8 mouse cellular contexts compared by ENCODE assay signal in genomic region chr13:21326191-21326590, GRCm38 (mm10). TPM values are rescaled to one million over a fixed set of nuclear protein-coding genes. Genes with fewer than 3 reads are reported as not detected.
DNase-seq lines count a peak whose midpoint lies in the region; ATAC-seq and TF ChIP-seq lines count a peak whose summit lies in the region.

No protein-coding gene starts in this region.

- H3K27me3 ChIP-seq in kidney, postnatal 0 days (ENCODE audit: insufficient read depth, low read length): no peaks in the 10 kb centered on the region
- no peaks in the 10 kb centered on the region; the same call in 1 of the 2 replicates for H3K27me3 ChIP-seq in heart, embryonic 14.5 days (ENCODE audit: control insufficient read depth, insufficient read depth, low read length)
- H3K27me3 ChIP-seq in liver, embryonic 14.5 days (ENCODE audit: control insufficient read depth, insufficient read depth, low read length): peaks cover 4% of the 10 kb centered on the region; the same call in 1 of the 2 replicates
- no peaks in the 10 kb centered on the region for H3K27me3 ChIP-seq in stomach, embryonic 14.5 days (ENCODE audit: control insufficient read depth, insufficient read depth, low read length)

- peak overlapping the region; percentile 66 for H3K4me2 ChIP-seq in kidney, postnatal 0 days (ENCODE audit: low read length)
- peak overlapping the region; percentile 75 for H3K4me2 ChIP-seq in heart, embryonic 14.5 days (ENCODE audit: low read length)
- H3K4me2 ChIP-seq in liver, embryonic 14.5 days (ENCODE audit: low read depth): peak overlapping the region; percentile 72
- peak overlapping the region; percentile 69 for H3K4me2 ChIP-seq in stomach, embryonic 14.5 days (replicated peaks; ENCODE audit: low read depth, low read length)

- no peak overlapping the region for H3K9ac ChIP-seq in kidney, postnatal 0 days (ENCODE audit: low read depth, low read length)
- H3K9ac ChIP-seq in heart, embryonic 14.5 days (ENCODE audit: low read length): no peak overlapping the region
- no peak overlapping the region for H3K9ac ChIP-seq in liver, embryonic 14.5 days (replicated peaks)
- no peak overlapping the region for H3K9ac ChIP-seq in stomach, embryonic 14.5 days (replicated peaks; ENCODE audit: low read depth, low read length)

- H3K9me3 ChIP-seq in kidney, postnatal 0 days (replicated peaks; ENCODE audit: low read length): no peaks in the 10 kb centered on the region
- no peaks in the 10 kb centered on the region for H3K9me3 ChIP-seq in heart, embryonic 14.5 days (ENCODE audit: control insufficient read depth, low read length)
- no peaks in the 10 kb centered on the region for H3K9me3 ChIP-seq in liver, embryonic 14.5 days (ENCODE audit: control insufficient read depth, low read length)
- H3K9me3 ChIP-seq in stomach, embryonic 14.5 days (ENCODE audit: control insufficient read depth, low read depth, low read length): no peaks in the 10 kb centered on the region

- H3K36me3 ChIP-seq in kidney, postnatal 0 days (ENCODE audit: insufficient read depth, low read length): no peaks in the 10 kb centered on the region
- no peaks in the 10 kb centered on the region for H3K36me3 ChIP-seq in heart, embryonic 14.5 days (ENCODE audit: control insufficient read depth, insufficient read depth, low read length)
- H3K36me3 ChIP-seq in liver, embryonic 14.5 days (replicated peaks; ENCODE audit: control insufficient read depth, insufficient read depth, low read depth): no peaks in the 10 kb centered on the region
- H3K36me3 ChIP-seq in stomach, embryonic 14.5 days (ENCODE audit: control insufficient read depth, insufficient read depth, low read length): no peaks in the 10 kb centered on the region

- WGBS in kidney, postnatal 0 days: under 1% methylated on average over 4 of the region's 4 CpGs
- 5% methylated on average over 4 of the region's 4 CpGs for WGBS in heart, embryonic 14.5 days
- WGBS in liver, embryonic 14.5 days (ENCODE audit: insufficient replicate concordance): 3% methylated on average over 4 of the region's 4 CpGs
- WGBS in stomach, embryonic 14.5 days: 10% methylated on average over 4 of the region's 4 CpGs

- H3K27ac ChIP-seq in kidney, postnatal 0 days: no peak overlapping the region
- no peak overlapping the region for H3K27ac ChIP-seq in heart, embryonic 14.5 days (replicated peaks in 1 of 2; ENCODE audit: control insufficient read depth in 1 of 2, insufficient read depth in 1 of 2, low read depth in 2 of 2, low read length in 2 of 2)
- H3K27ac ChIP-seq in liver, embryonic 14.5 days: no peak overlapping the region
- H3K27ac ChIP-seq in stomach, embryonic 14.5 days (ENCODE audit: low read length): no peak overlapping the region

- H3K4me3 ChIP-seq in kidney, postnatal 0 days (replicated peaks; ENCODE audit: low read depth, low read length): peak overlapping the region; percentile 35; the same call in 1 of the 2 replicates
- H3K4me3 ChIP-seq in heart, embryonic 14.5 days (ENCODE audit: control insufficient read depth in 1 of 2, insufficient read depth in 1 of 2, low read depth in 1 of 2, low read length in 2 of 2): peak overlapping the region in 1 of 2 experiments; percentile 47; a peak in 2 of 4 replicates
- peak overlapping the region in 1 of 2 experiments; percentile 49; a peak in 1 of 4 replicates for H3K4me3 ChIP-seq in liver, embryonic 14.5 days (ENCODE audit: insufficient read depth in 1 of 2, low read depth in 2 of 2, low read length in 2 of 2)
- H3K4me3 ChIP-seq in stomach, embryonic 14.5 days (ENCODE audit: low read depth, low read length): peak overlapping the region; percentile 38

- ATAC-seq in kidney, postnatal 0 days (replicated peaks; ENCODE audit: low FRiP score, low read depth): peak; percentile 59; the same call in 1 of the 2 replicates
- no peak for ATAC-seq in heart, embryonic 14.5 days (ENCODE audit: insufficient number of reproducible peaks, insufficient read depth, low FRiP score, low read depth)
- ATAC-seq in liver, embryonic 14.5 days (ENCODE audit: insufficient read depth): peak; percentile 58; the same call in 1 of the 2 replicates
- ATAC-seq in stomach, embryonic 14.5 days (ENCODE audit: insufficient number of reproducible peaks, insufficient read depth, low FRiP score, low read depth): peak; percentile 44; the same call in 1 of the 2 replicates

- DNase-seq in kidney, postnatal 0 days (ENCODE audit: low spot score): peak; percentile 74
- DNase-seq in kidney, postnatal 10 days: no peak
- peak; percentile 2 to 22 for DNase-seq in cerebellum, postnatal 14 days
- DNase-seq in liver, embryonic 14.5 days (ENCODE audit: low read depth in 3 of 3, low spot score in 3 of 3): peak; percentile 12 to 33 (median 20)
- DNase-seq in adrenal gland, adult 8-10 months: no peak
- no peak for DNase-seq in thymus, postnatal 4 days

- 0 out of 2 replicates have a peak, but pooled peaks cover 4% of the 10 kb centered on the region for H3K4me1 ChIP-seq in kidney, postnatal 0 days (replicated peaks; ENCODE audit: insufficient read depth, low read length)
- H3K4me1 ChIP-seq in heart, embryonic 14.5 days (ENCODE audit: control insufficient read depth in 2 of 2, insufficient read depth in 2 of 2, low read length in 2 of 2): peaks cover 0 to 2% of the 10 kb centered on the region in 2 experiments; a peak in 3 of 4 replicates
- peaks cover 3 to 4% of the 10 kb centered on the region in 2 experiments for H3K4me1 ChIP-seq in liver, embryonic 14.5 days (replicated peaks; ENCODE audit: control insufficient read depth in 2 of 2, insufficient read depth in 2 of 2, low read length in 1 of 2)
- H3K4me1 ChIP-seq in stomach, embryonic 14.5 days (ENCODE audit: control insufficient read depth, insufficient read depth, low read length): 0 out of 2 replicates have a peak, but pooled peaks cover 6% of the 10 kb centered on the region

- TF ChIP-seq CTCF in kidney, postnatal 0 days (IDR thresholded peaks at IDR 0.05; ENCODE audit: low read depth): peak; percentile 68
- peak; percentile 52 for TF ChIP-seq CTCF in liver, embryonic 14.5 days (IDR thresholded peaks at IDR 0.05; ENCODE audit: low read depth)

- no peak for TF ChIP-seq EP300 in liver, embryonic 14.5 days (IDR thresholded peaks at IDR 0.05; ENCODE audit: low read depth)

RNA-seq across cellular contexts. Expression of gene Gpx6, which starts 14.3 kb away (rescaled TPM):
- 57.5 and 67.8 TPM in 2 replicates for polyA plus RNA-seq in kidney, postnatal 0 days (2015; fragmentation: Nextera tagmentation; extraction: Ambion mirVana)
- polyA plus RNA-seq in heart, embryonic 14.5 days (2014; fragmentation: Nextera tagmentation; extraction: Ambion mirVana): not detected in 2 replicates
- 0.02 TPM in 1 of 2 replicates, not detected in the other for polyA plus RNA-seq in liver, embryonic 14.5 days (2012; rRNA removed)
- polyA plus RNA-seq in liver, embryonic 14.5 days (2014; fragmentation: Nextera tagmentation; extraction: Ambion mirVana): not detected in 2 replicates
- polyA plus RNA-seq in stomach, embryonic 14.5 days (2014; fragmentation: Nextera tagmentation; extraction: Ambion mirVana): not detected in 2 replicates
- not detected for total RNA-seq in adrenal gland, adult 8-10 months (2022)

RNA-seq across cellular contexts. Expression of gene Olfr1367, which starts 20.5 kb away (rescaled TPM):
- not detected in 2 replicates for polyA plus RNA-seq in kidney, postnatal 0 days (2015; fragmentation: Nextera tagmentation; extraction: Ambion mirVana)
- polyA plus RNA-seq in heart, embryonic 14.5 days (2014; fragmentation: Nextera tagmentation; extraction: Ambion mirVana): not detected in 2 replicates
- polyA plus RNA-seq in liver, embryonic 14.5 days (2012; rRNA removed): not detected in 2 replicates
- polyA plus RNA-seq in liver, embryonic 14.5 days (2014; fragmentation: Nextera tagmentation; extraction: Ambion mirVana): not detected in 2 replicates
- not detected in 2 replicates for polyA plus RNA-seq in stomach, embryonic 14.5 days (2014; fragmentation: Nextera tagmentation; extraction: Ambion mirVana)
- not detected for total RNA-seq in adrenal gland, adult 8-10 months (2022)

RNA-seq across cellular contexts. Expression of gene Gpx5, which starts 33.7 kb away (rescaled TPM):
- not detected in 2 replicates for polyA plus RNA-seq in kidney, postnatal 0 days (2015; fragmentation: Nextera tagmentation; extraction: Ambion mirVana)
- not detected in 2 replicates for polyA plus RNA-seq in heart, embryonic 14.5 days (2014; fragmentation: Nextera tagmentation; extraction: Ambion mirVana)
- not detected in 2 replicates for polyA plus RNA-seq in liver, embryonic 14.5 days (2012; rRNA removed)
- not detected in 2 replicates for polyA plus RNA-seq in liver, embryonic 14.5 days (2014; fragmentation: Nextera tagmentation; extraction: Ambion mirVana)
- polyA plus RNA-seq in stomach, embryonic 14.5 days (2014; fragmentation: Nextera tagmentation; extraction: Ambion mirVana): not detected in 2 replicates
- total RNA-seq in adrenal gland, adult 8-10 months (2022): not detected

RNA-seq across cellular contexts. Expression of gene Zscan12, which starts 36.4 kb away (rescaled TPM):
- 9.7 and 10.0 TPM in 2 replicates for polyA plus RNA-seq in kidney, postnatal 0 days (2015; fragmentation: Nextera tagmentation; extraction: Ambion mirVana)
- 6.9 and 8.1 TPM in 2 replicates for polyA plus RNA-seq in heart, embryonic 14.5 days (2014; fragmentation: Nextera tagmentation; extraction: Ambion mirVana)
- 1.2 and 2.5 TPM in 2 replicates for polyA plus RNA-seq in liver, embryonic 14.5 days (2012; rRNA removed)
- polyA plus RNA-seq in liver, embryonic 14.5 days (2014; fragmentation: Nextera tagmentation; extraction: Ambion mirVana): 2.9 and 4.0 TPM in 2 replicates
- polyA plus RNA-seq in stomach, embryonic 14.5 days (2014; fragmentation: Nextera tagmentation; extraction: Ambion mirVana): 11.5 and 12.3 TPM in 2 replicates
- total RNA-seq in adrenal gland, adult 8-10 months (2022): 10 to 100 TPM in 3 of 4 experiments, 1 to 10 TPM in 1; 9.6 to 12.8 (median 11.1) TPM

Comparison
In these comparisons a context has a peak if more than half of its experiments do, and no peak if none do; other contexts are left out.
1. DNase-seq: peak in kidney, postnatal 0 days (single experiment), cerebellum, postnatal 14 days (2 of 2) and liver, embryonic 14.5 days (3 of 3); none in kidney, postnatal 10 days (single experiment), adrenal gland, adult 8-10 months (single experiment) and thymus, postnatal 4 days (single experiment).
2. RNA of gene Gpx6, which starts 14.3 kb away (polyA plus RNA-seq): 57.5 to 67.8 TPM in kidney, postnatal 0 days; 0.02 TPM in liver, embryonic 14.5 days, not detected in heart, embryonic 14.5 days and not detected in stomach, embryonic 14.5 days; every median in the first group is over 10 times any median in the second.
3. Peak in every context shown above with its lines, with median percentiles within 50 percentile points of each other: H3K4me2 ChIP-seq.